ENCODE assay signal across 17 mouse cellular contexts in genomic region chr10:94551065-94551464, GRCm38 (mm10).
A peak's percentile ranks its signal among the peaks of the same experiment; 100 is the strongest.
DNase-seq lines count a peak whose midpoint lies in the region; ATAC-seq and TF ChIP-seq lines count a peak whose summit lies in the region.
"Had no signal": no experiment of that assay in that cellular context is flagged by ENCODE, and none has a peak within 500 bp of the region (broad histone marks: within the 10 kb centered on the region; RNA-seq: fewer than 3 reads in every experiment).

No protein-coding gene starts in this region.

- H3K4me3 ChIP-seq in heart, embryonic 13.5 days: no peak overlapping the region
- H3K4me3 ChIP-seq in lung, embryonic 15.5 days: no peak overlapping the region
- no peak overlapping the region for H3K4me3 ChIP-seq in embryonic fibroblast, embryonic 13.5 days (ENCODE audit: insufficient read depth, low read length)
- no peak overlapping the region for H3K4me3 ChIP-seq in stomach, embryonic 15.5 days (replicated peaks)
- H3K4me3 ChIP-seq: kidney, embryonic 15.5 days; liver, embryonic 13.5 days; midbrain, embryonic 12.5 days; neural tube, embryonic 15.5 days had no signal

- WGBS in heart, embryonic 13.5 days: 39% methylated on average over 2 of the region's 2 CpGs
- 14% methylated on average over 2 of the region's 2 CpGs for WGBS in lung, embryonic 15.5 days
- 24% methylated on average over 2 of the region's 2 CpGs for WGBS in stomach, embryonic 15.5 days

- H3K36me3 ChIP-seq in heart, embryonic 13.5 days: no peaks in the 10 kb centered on the region
- no peaks in the 10 kb centered on the region for H3K36me3 ChIP-seq in lung, embryonic 15.5 days
- H3K36me3 ChIP-seq in stomach, embryonic 15.5 days: no peaks in the 10 kb centered on the region
- H3K36me3 ChIP-seq: kidney, embryonic 15.5 days; liver, embryonic 13.5 days; midbrain, embryonic 12.5 days; neural tube, embryonic 15.5 days had no signal

- no peak overlapping the region for H3K4me2 ChIP-seq in heart, embryonic 13.5 days
- H3K4me2 ChIP-seq in lung, embryonic 15.5 days: no peak overlapping the region
- H3K4me2 ChIP-seq in stomach, embryonic 15.5 days: no peak overlapping the region
- H3K4me2 ChIP-seq: kidney, embryonic 15.5 days; liver, embryonic 13.5 days; midbrain, embryonic 12.5 days; neural tube, embryonic 15.5 days had no signal

- no peak overlapping the region for H3K9ac ChIP-seq in heart, embryonic 13.5 days
- H3K9ac ChIP-seq in lung, embryonic 15.5 days: no peak overlapping the region
- H3K9ac ChIP-seq in stomach, embryonic 15.5 days: no peak overlapping the region
- H3K9ac ChIP-seq: kidney, embryonic 15.5 days; liver, embryonic 13.5 days; midbrain, embryonic 12.5 days; neural tube, embryonic 15.5 days had no signal

- no peak for TF ChIP-seq POLR2A in embryonic fibroblast, embryonic 13.5 days (IDR thresholded peaks at IDR 0.05; ENCODE audit: low read depth, low read length)

- no peak for TF ChIP-seq CTCF in embryonic fibroblast, embryonic 13.5 days (IDR thresholded peaks at IDR 0.05; ENCODE audit: borderline replicate concordance, insufficient read depth, low read length)

- no peak for DNase-seq in heart, postnatal 14 days
- DNase-seq in lung, postnatal 14 days: no peak
- DNase-seq in adrenal gland, postnatal 36 days: no peak
- DNase-seq: B cell, adult 2 months; cerebellum, postnatal 14 days; liver, embryonic 13.5 days; thymus, postnatal 14 days had no signal

- H3K9me3 ChIP-seq in heart, embryonic 13.5 days: no peaks in the 10 kb centered on the region
- no peaks in the 10 kb centered on the region for H3K9me3 ChIP-seq in lung, embryonic 15.5 days
- H3K9me3 ChIP-seq in stomach, embryonic 15.5 days: no peaks in the 10 kb centered on the region
- H3K9me3 ChIP-seq: kidney, embryonic 15.5 days; liver, embryonic 13.5 days; midbrain, embryonic 12.5 days; neural tube, embryonic 15.5 days had no signal

- no peak for ATAC-seq in heart, embryonic 13.5 days (ENCODE audit: extremely low read depth, insufficient number of reproducible peaks, low FRiP score, low TSS enrichment)
- ATAC-seq in lung, embryonic 15.5 days (ENCODE audit: borderline replicate concordance, extremely low read depth, low FRiP score, low TSS enrichment): no peak
- ATAC-seq in stomach, embryonic 15.5 days (ENCODE audit: insufficient read depth, low FRiP score, low read depth): no peak
- no peak for ATAC-seq in erythroid progenitor cell, adult 5-6 weeks (replicated peaks; ENCODE audit: low FRiP score, poor library complexity, severe bottlenecking)
- ATAC-seq: forebrain, embryonic 16.5 days; hindbrain, embryonic 16.5 days had no signal

- no peaks in the 10 kb centered on the region for H3K27me3 ChIP-seq in heart, embryonic 13.5 days (replicated peaks)
- H3K27me3 ChIP-seq in lung, embryonic 15.5 days: no peaks in the 10 kb centered on the region
- H3K27me3 ChIP-seq in stomach, embryonic 15.5 days (replicated peaks): no peaks in the 10 kb centered on the region
- H3K27me3 ChIP-seq: kidney, embryonic 15.5 days; liver, embryonic 13.5 days; midbrain, embryonic 12.5 days; neural tube, embryonic 15.5 days had no signal

- H3K4me1 ChIP-seq in heart, embryonic 13.5 days: peaks cover 31% of the 10 kb centered on the region
- peaks cover 30% of the 10 kb centered on the region for H3K4me1 ChIP-seq in lung, embryonic 15.5 days
- H3K4me1 ChIP-seq in embryonic fibroblast, embryonic 13.5 days (ENCODE audit: control insufficient read depth, insufficient read depth, low read length): peaks cover 34% of the 10 kb centered on the region
- H3K4me1 ChIP-seq in stomach, embryonic 15.5 days: peaks cover 21% of the 10 kb centered on the region

- peak overlapping the region; percentile 54 for H3K27ac ChIP-seq in heart, embryonic 13.5 days (replicated peaks)
- H3K27ac ChIP-seq in lung, embryonic 15.5 days: peak overlapping the region; percentile 82
- H3K27ac ChIP-seq in embryonic fibroblast, embryonic 13.5 days (ENCODE audit: insufficient read depth, low read length): peak overlapping the region; percentile 43; the same call in 1 of the 2 replicates
- H3K27ac ChIP-seq in stomach, embryonic 15.5 days: peak overlapping the region; percentile 65; the same call in 1 of the 2 replicates
- H3K27ac ChIP-seq: kidney, embryonic 15.5 days; midbrain, embryonic 12.5 days; neural tube, embryonic 15.5 days had no signal

- intact Hi-C loops in heart, postnatal 14 days (cut with DNase I): no loop called here
